Mouse (Mus musculus): Measurements from ENCODE around the gene Ptk6. TPM values are rescaled to one million over a fixed set of nuclear protein-coding genes. Genes with fewer than 3 reads are reported as not detected.

The Ptk6 gene
- polyA plus RNA-seq, 1 experiment from 2014 or later = not detected

DNA sequence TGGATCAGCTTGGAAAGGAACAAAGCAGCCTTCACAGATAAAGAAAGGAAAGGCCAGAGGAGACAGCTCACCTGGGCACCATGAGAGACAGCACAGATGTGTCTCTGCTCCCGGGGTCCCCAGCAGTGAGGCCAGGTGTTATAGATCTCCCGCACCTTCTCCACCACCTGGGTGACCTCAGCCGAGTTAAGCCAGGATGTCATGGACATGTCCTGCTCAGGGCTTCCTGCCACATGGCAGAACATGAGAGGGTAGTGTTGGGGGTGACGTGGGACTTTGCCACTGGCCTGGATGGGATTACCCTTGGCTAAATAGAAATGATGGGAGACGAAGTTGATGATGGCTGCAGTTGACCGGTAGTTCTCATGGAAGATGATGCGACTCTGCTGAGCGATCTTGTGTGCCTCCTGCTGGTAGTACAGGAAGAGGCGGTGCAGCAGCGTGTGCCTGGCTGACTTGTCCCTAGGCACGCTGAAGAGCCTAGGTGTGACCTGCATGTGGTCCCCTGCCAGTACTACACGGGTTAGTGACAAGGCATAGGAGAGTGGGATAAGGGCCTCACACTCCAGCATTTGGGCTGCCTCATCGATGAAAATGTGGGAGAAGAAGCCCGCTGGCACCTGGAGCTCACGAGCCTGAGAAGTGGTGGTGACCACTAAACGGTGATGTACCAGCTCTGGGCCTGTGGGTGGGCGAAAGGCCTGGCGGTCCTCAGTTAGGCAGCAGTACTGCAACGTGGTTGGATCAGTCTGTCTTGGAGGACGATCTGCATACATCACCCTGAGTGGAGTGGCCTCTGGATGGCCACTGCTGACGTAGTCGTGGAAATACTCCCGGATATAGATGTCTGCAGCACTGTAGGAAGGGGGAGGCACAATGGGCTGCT is 33.3 kb upstream of the Ptk6 start:
- DNase-seq (ENCODE audit: low spot score) = no peak
- Histone ChIP-seq H3K36me3 (no peaks in the 10 kb centered on the region), H3K9me3 (no peaks in the 10 kb centered on the region), H3K27ac (no peak overlapping the region), H3K27me3 (ENCODE audit: insufficient read depth, poor library complexity, severe bottlenecking) (no peaks in the 10 kb centered on the region), H3K4me3 (no peak overlapping the region), H3K4me1 (replicated peaks) (peaks cover 6% of the 10 kb centered on the region)
- whole genome bisulfite sequencing = 88% methylated on average over 23 of the region's 23 CpGs

DNA sequence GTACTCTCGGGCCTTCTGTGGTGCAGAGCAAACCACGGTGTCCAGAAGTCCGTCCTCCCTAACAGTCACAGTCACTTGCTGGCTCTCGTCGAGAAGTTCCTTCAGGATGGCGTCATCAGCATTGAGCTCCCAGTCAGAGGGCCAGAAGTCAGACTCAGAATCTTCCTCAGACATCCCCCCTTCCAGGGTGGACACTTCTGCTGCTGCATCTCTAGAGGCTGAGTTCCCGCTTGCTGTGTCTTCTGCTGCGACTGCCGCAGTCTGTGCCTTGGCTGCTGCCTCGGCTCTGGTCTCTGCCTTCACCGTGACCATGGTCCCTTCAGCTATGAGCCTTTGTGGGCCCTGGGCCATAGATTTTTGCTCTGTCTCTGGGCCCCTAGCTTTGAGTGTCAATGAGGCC is 32.1 kb upstream of the Ptk6 start:
- WGBS = 87% methylated on average over 11 of the region's 11 CpGs
- DNase-seq (ENCODE audit: low spot score) = no peak

DNA sequence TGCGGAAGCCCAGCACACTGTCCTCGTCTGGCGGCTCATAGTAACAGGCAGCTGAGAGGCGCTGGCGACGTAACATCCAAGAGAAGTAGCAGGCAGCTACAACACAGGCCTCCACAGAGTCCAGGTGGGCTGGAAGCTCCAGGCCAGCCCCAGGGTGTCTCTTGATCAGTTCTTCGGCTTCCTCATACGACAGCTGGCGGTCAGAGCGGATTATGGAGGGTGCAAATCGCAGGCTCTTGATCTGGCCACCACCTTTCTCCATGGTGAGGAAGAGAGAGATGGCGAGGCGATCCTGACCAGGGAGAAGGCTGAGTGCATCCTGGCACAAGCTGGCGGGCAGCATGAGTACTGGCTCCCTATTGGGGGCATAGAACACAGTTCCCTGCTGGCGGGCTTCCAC is 30.9 kb upstream of the Ptk6 start:
- Histone ChIP-seq H3K9me3 (no peaks in the 10 kb centered on the region), H3K27me3 (ENCODE audit: insufficient read depth, poor library complexity, severe bottlenecking) (no peaks in the 10 kb centered on the region), H3K4me3 (no peak overlapping the region), H3K27ac (no peak overlapping the region), H3K36me3 (no peaks in the 10 kb centered on the region; the same call in 1 of the 2 replicates), H3K4me1 (replicated peaks) (peaks cover 6% of the 10 kb centered on the region)
- DNase-seq (ENCODE audit: low spot score) = no peak
- WGBS = 92% methylated on average over 15 of the region's 15 CpGs

More for the DNA sequence above, 32.1 kb upstream of the Ptk6 start:
- H3K27me3 ChIP-seq (ENCODE audit: insufficient read depth, poor library complexity, severe bottlenecking) = no peaks in the 10 kb centered on the region
- H3K36me3 ChIP-seq = no peaks in the 10 kb centered on the region
- no peak overlapping the region for H3K27ac ChIP-seq
- no peak overlapping the region for H3K4me3 ChIP-seq
- H3K4me1 ChIP-seq (replicated peaks) = peaks cover 6% of the 10 kb centered on the region
- H3K9me3 ChIP-seq = no peaks in the 10 kb centered on the region

DNA sequence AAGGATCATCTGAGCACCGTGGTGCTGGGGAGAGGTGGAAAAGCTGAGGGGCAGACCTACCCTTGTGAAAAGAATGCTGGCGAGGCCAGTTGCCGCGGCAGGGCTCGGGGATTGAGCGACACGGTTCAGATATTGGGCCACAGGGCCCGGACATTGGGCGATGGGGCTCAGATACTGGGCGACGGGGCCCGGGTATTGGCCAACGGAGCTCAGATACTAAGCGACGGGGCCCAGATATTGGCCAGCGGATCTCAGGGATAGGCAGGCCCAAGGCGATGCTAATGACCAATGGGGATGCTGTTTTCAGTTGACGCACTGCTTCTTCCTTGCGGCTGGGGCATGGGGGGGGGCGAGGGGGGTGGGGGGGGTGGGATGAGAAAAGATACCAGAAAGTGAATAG is 28.6 kb upstream of the Ptk6 start:
- Histone ChIP-seq H3K27ac (no peak overlapping the region), H3K27me3 (ENCODE audit: insufficient read depth, poor library complexity, severe bottlenecking) (no peaks in the 10 kb centered on the region), H3K4me3 (no peak overlapping the region), H3K36me3 (no peaks in the 10 kb centered on the region; the same call in 1 of the 2 replicates), H3K4me1 (replicated peaks) (peaks cover 7% of the 10 kb centered on the region; the same call in 1 of the 2 replicates), H3K9me3 (no peaks in the 10 kb centered on the region)
- no peak for DNase-seq (ENCODE audit: low spot score)
- WGBS = 73% methylated on average over 20 of the region's 20 CpGs

DNA sequence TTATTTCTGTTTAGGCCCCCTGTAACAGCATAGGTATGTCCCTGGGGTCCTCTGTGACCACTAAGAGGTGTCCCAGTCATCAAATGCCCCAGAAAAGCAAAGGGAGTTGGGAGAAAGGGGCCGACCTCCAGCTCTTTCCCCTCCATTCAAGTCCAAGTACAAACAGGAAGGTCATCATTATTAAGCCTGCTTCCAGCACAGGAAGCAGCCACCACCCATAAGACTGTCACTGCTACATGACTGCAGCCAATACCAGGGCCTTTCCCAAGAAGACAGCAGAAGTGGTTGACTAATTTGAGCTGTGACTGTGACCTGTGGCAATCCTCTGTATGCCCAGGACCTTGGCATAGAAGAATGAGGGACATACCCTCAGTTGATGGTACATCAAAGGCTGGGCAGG is 25.7 kb upstream of the Ptk6 start:
- Histone ChIP-seq H3K27me3 (ENCODE audit: insufficient read depth, poor library complexity, severe bottlenecking) (no peaks in the 10 kb centered on the region), H3K4me1 (replicated peaks) (peaks cover 7% of the 10 kb centered on the region; the same call in 1 of the 2 replicates), H3K4me3 (no peak overlapping the region), H3K36me3 (no peaks in the 10 kb centered on the region; the same call in 1 of the 2 replicates), H3K27ac (no peak overlapping the region), H3K9me3 (no peaks in the 10 kb centered on the region)
- DNase-seq (ENCODE audit: low spot score) = no peak
- WGBS = 70% methylated on average over 1 of the region's 1 CpGs

DNA sequence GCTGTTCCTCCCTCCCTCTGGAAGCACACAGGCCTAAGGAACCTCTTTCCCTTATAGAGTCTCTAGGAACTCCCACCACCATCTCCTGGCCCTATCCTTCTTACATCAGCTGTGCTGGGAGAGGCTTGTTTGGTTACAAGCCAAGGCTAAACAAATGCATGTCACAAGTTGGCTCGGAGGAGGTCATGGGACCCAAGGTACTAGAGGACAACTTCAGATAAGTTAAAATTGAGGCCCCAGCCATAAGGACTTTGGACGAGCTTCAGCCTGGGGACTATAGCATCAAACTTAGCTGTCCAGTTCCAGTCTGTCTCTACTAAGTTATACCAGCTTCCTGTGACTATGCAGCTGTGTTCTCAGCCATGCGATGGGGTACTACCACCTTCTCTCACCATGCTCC is 24.5 kb upstream of the Ptk6 start:
- WGBS = 87% methylated on average over 3 of the region's 3 CpGs
- no peak overlapping the region for H3K4me3 ChIP-seq
- H3K36me3 ChIP-seq = no peaks in the 10 kb centered on the region; the same call in 1 of the 2 replicates
- H3K27me3 ChIP-seq (ENCODE audit: insufficient read depth, poor library complexity, severe bottlenecking) = 0 out of 2 replicates have a peak, but pooled peaks cover 2% of the 10 kb centered on the region
- H3K27ac ChIP-seq = no peak overlapping the region
- DNase-seq (ENCODE audit: low spot score) = no peak
- H3K4me1 ChIP-seq (replicated peaks) = peaks cover 7% of the 10 kb centered on the region; the same call in 1 of the 2 replicates
- H3K9me3 ChIP-seq = no peaks in the 10 kb centered on the region

DNA sequence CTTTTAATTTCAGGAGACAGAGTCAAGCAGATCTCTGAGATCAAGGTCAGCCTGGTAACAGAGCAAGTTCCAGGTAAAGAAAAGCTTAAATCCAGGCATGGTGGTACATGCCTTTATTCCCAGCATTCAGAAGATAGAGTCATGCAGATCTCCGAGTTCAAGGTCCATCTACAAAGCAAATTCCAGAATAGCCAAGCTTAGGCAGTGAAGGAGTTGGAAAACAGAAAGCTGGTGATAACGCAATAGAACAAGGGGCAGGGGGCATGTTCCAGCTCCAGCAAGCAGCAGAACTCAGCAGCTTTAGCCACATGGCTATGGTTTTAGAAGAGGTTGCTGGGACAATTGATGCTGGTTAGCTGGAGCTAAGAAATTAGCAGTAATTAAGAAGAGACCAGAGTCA is 22.4 kb upstream of the Ptk6 start:
- no peak for DNase-seq (ENCODE audit: low spot score)
- WGBS = 90% methylated on average over 2 of the region's 2 CpGs
- no peak overlapping the region for H3K4me3 ChIP-seq
- H3K27ac ChIP-seq = no peak overlapping the region
- peaks cover 24% of the 10 kb centered on the region for H3K4me1 ChIP-seq (replicated peaks)
- H3K36me3 ChIP-seq = no peaks in the 10 kb centered on the region; the same call in 1 of the 2 replicates
- peaks cover 22% of the 10 kb centered on the region; the same call in 1 of the 2 replicates for H3K27me3 ChIP-seq (ENCODE audit: insufficient read depth, poor library complexity, severe bottlenecking)
- H3K9me3 ChIP-seq = no peaks in the 10 kb centered on the region

DNA sequence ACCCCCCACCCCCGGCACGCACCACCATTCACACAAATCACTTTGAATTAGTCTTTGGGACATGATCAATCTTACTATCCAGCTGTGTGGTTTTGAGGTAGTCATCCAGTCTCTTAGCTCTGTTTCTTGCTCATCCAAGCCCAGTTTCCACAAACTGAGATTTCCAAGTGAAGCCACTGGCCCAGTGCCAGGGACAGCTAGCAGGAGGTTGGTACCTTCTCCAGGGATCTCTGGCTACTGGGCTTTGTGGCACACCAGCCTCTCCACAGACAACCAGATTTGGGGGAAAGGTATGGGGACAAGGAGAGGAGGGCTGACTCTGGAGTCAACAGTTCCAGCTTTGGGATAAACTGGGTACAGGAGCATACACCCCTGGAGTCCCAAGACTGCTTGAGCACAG is 17.8 kb upstream of the Ptk6 start:
- DNase-seq (ENCODE audit: low spot score) = no peak
- peak overlapping the region; percentile 69; the same call in 1 of the 2 replicates for H3K27ac ChIP-seq
- peak overlapping the region; percentile 51 for H3K4me3 ChIP-seq
- no peaks in the 10 kb centered on the region for H3K36me3 ChIP-seq
- H3K9me3 ChIP-seq = no peaks in the 10 kb centered on the region
- 57% methylated on average over 2 of the region's 2 CpGs for WGBS
- H3K27me3 ChIP-seq (ENCODE audit: insufficient read depth, poor library complexity, severe bottlenecking) = peaks cover 33% of the 10 kb centered on the region
- peaks cover 29% of the 10 kb centered on the region for H3K4me1 ChIP-seq (replicated peaks)

DNA sequence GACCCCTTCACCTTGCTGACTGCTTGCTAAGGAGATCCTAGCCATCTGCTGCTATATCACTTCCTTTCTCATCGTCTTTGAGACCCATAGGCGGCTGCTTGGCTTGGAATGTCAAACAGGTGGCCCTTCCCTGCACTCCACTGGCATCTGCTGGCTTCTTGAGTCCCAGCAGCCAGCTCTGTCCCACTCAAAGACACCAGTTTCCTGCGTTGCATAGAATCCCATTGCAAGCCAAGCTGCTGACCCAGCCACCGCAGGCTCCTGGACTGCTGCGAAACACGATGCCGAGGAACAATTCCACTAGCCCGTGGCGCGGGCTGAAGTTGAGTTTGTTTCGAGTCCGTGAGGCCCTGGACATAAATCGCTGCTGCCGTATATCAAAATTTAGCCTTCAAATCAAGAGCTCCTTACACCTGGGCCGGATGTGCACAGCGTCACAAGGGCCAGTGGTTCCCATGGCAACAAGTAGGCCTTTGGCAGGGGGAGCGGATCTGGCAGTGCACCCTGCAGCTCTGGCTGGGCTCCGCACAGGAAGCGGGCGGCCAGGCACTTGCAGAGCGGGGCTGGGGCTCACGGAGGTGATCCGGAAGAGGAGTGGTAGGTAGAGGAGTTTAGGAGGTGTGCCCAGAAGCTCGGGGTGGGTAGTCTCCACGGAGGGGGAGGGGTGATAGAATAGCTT is 17.1 kb upstream of the Ptk6 start, which contains the start of gene Fndc11:
TSS of gene Fndc11 (plus strand) at position 476 of the 679 bp plus-strand sequence.
- 5% methylated on average over 25 of the region's 25 CpGs for WGBS
- peak within 1 kb of the TSS; percentile 69 for H3K27ac ChIP-seq
- H3K4me3 ChIP-seq = peak within 1 kb of the TSS; percentile 51
- peaks cover 38% of the 10 kb centered on the region for H3K27me3 ChIP-seq (ENCODE audit: insufficient read depth, poor library complexity, severe bottlenecking)
- DNase-seq (ENCODE audit: low spot score) = peak; percentile 79
- H3K4me1 ChIP-seq (replicated peaks) = peaks cover 29% of the 10 kb centered on the region
- no peaks in the 10 kb centered on the region for H3K36me3 ChIP-seq
- no peaks in the 10 kb centered on the region for H3K9me3 ChIP-seq

DNA sequence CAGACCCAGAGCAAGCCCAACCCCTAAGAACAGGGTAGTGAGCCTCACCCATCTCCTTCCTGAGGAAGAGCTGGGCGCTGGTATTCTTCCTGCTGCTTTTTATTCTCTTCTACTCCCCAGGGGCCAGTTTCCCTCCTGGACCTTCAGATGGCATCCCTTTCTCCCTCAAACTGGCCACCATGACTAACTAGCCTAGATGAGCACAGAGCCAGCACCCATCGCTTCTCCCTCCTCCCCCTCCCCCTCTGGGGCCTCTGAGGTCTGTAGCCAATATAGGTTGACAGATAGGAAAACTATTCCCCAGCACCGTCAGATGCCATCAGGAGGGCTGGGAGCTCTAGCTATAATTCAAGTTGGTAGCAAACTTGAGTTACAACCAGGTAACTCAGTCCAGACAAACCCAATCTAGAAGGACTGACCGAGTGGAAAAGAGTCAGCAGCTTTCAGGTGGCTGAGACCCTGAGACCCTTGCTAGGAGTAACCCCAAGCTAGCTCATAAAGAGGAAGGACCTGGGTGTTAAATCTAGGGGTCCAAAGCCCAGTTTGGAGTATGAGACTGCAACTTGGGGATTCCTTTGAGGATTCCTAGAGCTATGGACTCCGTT is 16.4 kb upstream of the Ptk6 start:
- Histone ChIP-seq H3K4me3 (no peak overlapping the region), H3K9me3 (no peaks in the 10 kb centered on the region), H3K27me3 (ENCODE audit: insufficient read depth, poor library complexity, severe bottlenecking) (peaks cover 45% of the 10 kb centered on the region), H3K4me1 (replicated peaks) (peaks cover 29% of the 10 kb centered on the region), H3K27ac (no peak overlapping the region; the same call in 1 of the 2 replicates), H3K36me3 (no peaks in the 10 kb centered on the region)
- 66% methylated on average over 5 of the region's 5 CpGs for WGBS
- DNase-seq (ENCODE audit: low spot score) = no peak

DNA sequence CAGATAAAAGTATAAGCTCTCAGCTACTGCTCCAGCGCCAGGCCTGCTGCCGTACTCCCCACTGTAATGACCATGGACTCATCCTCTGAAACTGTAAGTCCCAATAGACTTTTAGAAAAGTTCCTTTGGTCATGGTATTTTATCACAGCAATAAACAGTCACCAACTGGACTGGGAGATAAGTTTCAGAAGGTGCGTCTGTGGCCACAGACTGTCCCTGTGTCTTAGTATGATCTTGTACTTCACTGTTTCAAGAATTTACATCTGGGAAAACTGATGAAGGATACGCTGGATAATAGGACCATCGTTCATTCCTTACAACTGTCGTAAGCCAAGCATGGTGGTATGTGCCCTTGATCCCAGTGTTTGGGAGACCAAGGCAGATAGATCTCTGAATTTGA is 13.4 kb upstream of the Ptk6 start:
- Histone ChIP-seq H3K4me3 (no peak overlapping the region), H3K27me3 (ENCODE audit: insufficient read depth, poor library complexity, severe bottlenecking) (peaks cover 62% of the 10 kb centered on the region), H3K27ac (no peak overlapping the region), H3K9me3 (no peaks in the 10 kb centered on the region), H3K36me3 (no peaks in the 10 kb centered on the region), H3K4me1 (replicated peaks) (peaks cover 37% of the 10 kb centered on the region)
- WGBS = 92% methylated on average over 6 of the region's 6 CpGs
- no peak for DNase-seq (ENCODE audit: low spot score)

DNA sequence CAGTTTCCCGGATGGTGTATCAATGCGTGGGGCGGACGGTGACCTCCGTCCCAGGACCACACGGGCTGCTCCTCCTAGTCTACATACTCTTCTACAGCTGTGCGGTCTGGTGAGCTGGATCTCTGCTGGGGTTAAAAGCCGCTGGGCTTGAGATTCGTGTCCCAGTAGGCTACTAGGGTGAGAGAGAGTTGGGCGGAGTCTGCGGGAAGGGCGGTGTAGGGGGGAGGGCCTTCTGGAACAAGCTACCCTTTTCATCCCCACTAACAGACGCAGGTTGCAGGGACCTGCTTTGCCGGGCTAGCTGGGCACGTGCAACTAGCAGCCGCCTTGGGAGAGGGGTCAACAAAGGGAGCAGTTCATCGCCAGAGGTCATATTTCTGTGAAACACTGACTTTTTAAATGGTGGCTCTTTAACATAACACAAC is 10.4 kb upstream of the Ptk6 start, which contains the start of gene Srms:
TSS of gene Srms (minus strand) at position 165 of the 425 bp plus-strand sequence.
- H3K4me3 ChIP-seq = peak within 1 kb of the TSS; percentile 49
- no peak within 1 kb of the TSS for H3K27ac ChIP-seq
- H3K9me3 ChIP-seq = no peaks in the 10 kb centered on the region
- H3K4me1 ChIP-seq (replicated peaks) = peaks cover 15% of the 10 kb centered on the region
- peaks cover 60% of the 10 kb centered on the region for H3K27me3 ChIP-seq (ENCODE audit: insufficient read depth, poor library complexity, severe bottlenecking)
- H3K36me3 ChIP-seq = no peaks in the 10 kb centered on the region
- under 1% methylated on average over 17 of the region's 17 CpGs for WGBS
- DNase-seq (ENCODE audit: low spot score) = peak; percentile 45

Measured in hindbrain, embryonic 10.5 days (tissue).